Mouse (Mus musculus): Measurements from ENCODE around the gene Vtn.

GRCm38 (mm10) chr11:78499543-78499942 lies 652 bp downstream of the Vtn start:
- TF ChIP-seq CTCF (IDR thresholded peaks at IDR 0.05; ENCODE audit: low read depth, low read length) (no peak), GATA1 (IDR thresholded peaks at IDR 0.05; ENCODE audit: borderline replicate concordance, low read length) (no peak), POLR2AphosphoS5 (IDR thresholded peaks at IDR 0.05; ENCODE audit: insufficient replicate concordance, low read depth, low read length) (no peak), TAL1 (conservative IDR thresholded peaks at IDR 0.05; ENCODE audit: low read depth, low read length) (no peak), GATA2 (IDR thresholded peaks at IDR 0.05; ENCODE audit: borderline replicate concordance, low read depth, low read length) (no peak)

Data from G1E (cell line).